Mouse (Mus musculus) lung, adult 2 months (tissue): ENCODE measurements around the gene Rpl9-ps1. TPM values are rescaled to one million over a fixed set of nuclear protein-coding genes. Genes with fewer than 3 reads are reported as not detected.

Source experiments
- DNase-seq: peaks from one replicate; pipeline ENCODE4 v3.0.0; 2022
- H3K4me1 ChIP-seq: fragments of 200-500 bp; 2 replicates; pipeline ENCODE4 v1.6.1; 2011; ENCODE audit warnings: low read length; ENCODE audit not compliant: control insufficient read depth, insufficient read depth
- H3K4me3 ChIP-seq: fragments of 200-500 bp; replicated peaks from 2 replicates; pipeline ENCODE3; 2011; ENCODE audit warnings: low read depth, mild to moderate bottlenecking, control low read depth, low read length; ENCODE audit errors: extremely low read depth
- CTCF ChIP-seq: fragments of 200-500 bp; IDR thresholded peaks from 2 replicates; pipeline ENCODE4 v1.5.1; 2011; ENCODE audit warnings: mild to moderate bottlenecking, low read length, control low read depth; ENCODE audit not compliant: insufficient read depth
- POLR2A ChIP-seq: fragments of 200-500 bp; IDR thresholded peaks from 2 replicates; pipeline ENCODE4 v1.6.1; 2011; ENCODE audit warnings: low read depth, mild to moderate bottlenecking, control low read depth, low read length, borderline replicate concordance; ENCODE audit errors: extremely low read depth
- WGBS: fragments of 180-500 bp; shearing (Covaris S2); methylation state at CpG from one replicate; pipeline ENCODE4 v1.1.7; 2018; 5-methylcytosine and 5-hydroxymethylcytosine counted together
- polyA plus RNA-seq: library from polyadenylated mRNA; depleted of rRNA; stranded (reverse); fragments of >200 nt; gene quantifications from 2 replicates; pipeline ENCODE4 v1.2.3, GENCODE M21; 2012; rRNA removed

Rpl9-ps1 gene
- not detected in 2 replicates for polyA plus RNA-seq

GRCm38 (mm10) chr11:83645521-83645920 lies at the start of gene Rpl9-ps1:
Rpl9-ps1 (minus strand) TSS chr11:83645621.
- 75% methylated on average over 1 of the region's 1 CpGs for WGBS
- DNase-seq, result no peak
- no peak for TF ChIP-seq POLR2A
- no peak for TF ChIP-seq CTCF
- no peaks in the 10 kb centered on the region for H3K4me1 ChIP-seq
- H3K4me3 ChIP-seq, result no peak within 1 kb of the TSS

GRCm38 (mm10) chr11:83692008-83692407 lies 46.6 kb upstream of the Rpl9-ps1 start:
- Histone ChIP-seq H3K4me3 (no peak overlapping the region), H3K4me1 (no peaks in the 10 kb centered on the region)
- TF ChIP-seq POLR2A, result no peak
- no peak for TF ChIP-seq CTCF
- 56% methylated on average over 1 of the region's 1 CpGs for WGBS
- DNase-seq, result no peak

GRCm38 (mm10) chr11:83689918-83690317 lies 44.5 kb upstream of the Rpl9-ps1 start:
- Histone ChIP-seq H3K4me3 (no peak overlapping the region), H3K4me1 (no peaks in the 10 kb centered on the region)
- TF ChIP-seq CTCF, result no peak
- DNase-seq, result no peak
- 81% methylated on average over 1 of the region's 1 CpGs for WGBS

GRCm38 (mm10) chr11:83675665-83676064 lies 30.2 kb upstream of the Rpl9-ps1 start:
- WGBS, result 82% methylated on average over 1 of the region's 1 CpGs
- TF ChIP-seq CTCF, result no peak
- no peak for TF ChIP-seq POLR2A
- no peak for DNase-seq
- no peaks in the 10 kb centered on the region for H3K4me1 ChIP-seq
- no peak overlapping the region for H3K4me3 ChIP-seq

GRCm38 (mm10) chr11:83671743-83672142 lies 26.3 kb upstream of the Rpl9-ps1 start:
- Histone ChIP-seq H3K4me1 (no peaks in the 10 kb centered on the region), H3K4me3 (no peak overlapping the region)
- no peak for DNase-seq
- TF ChIP-seq CTCF (no peak), POLR2A (no peak)

- no peak for TF ChIP-seq CTCF
- TF ChIP-seq POLR2A, result no peak
- WGBS, result 41% methylated on average over 5 of the region's 5 CpGs
- H3K4me3 ChIP-seq, result no peak overlapping the region
- DNase-seq, result no peak
- H3K4me1 ChIP-seq, result no peaks in the 10 kb centered on the region
These were observed 18.1 kb upstream of the Rpl9-ps1 start for GRCm38 (mm10) chr11:83663532-83663931.

- H3K4me1 ChIP-seq, result no peaks in the 10 kb centered on the region
- no peak within 1 kb of the TSS for H3K4me3 ChIP-seq
- no peak for TF ChIP-seq CTCF
- no peak for TF ChIP-seq POLR2A
- DNase-seq, result no peak
- WGBS, result 51% methylated on average over 6 of the region's 6 CpGs
These were observed 16.8 kb upstream of the Rpl9-ps1 start, which contains the start of gene Ccl4 for GRCm38 (mm10) chr11:83662204-83662603. Ccl4 (plus strand) TSS chr11:83662584.

- Histone ChIP-seq H3K4me1 (no peaks in the 10 kb centered on the region), H3K4me3 (no peak overlapping the region)
- no peak for DNase-seq
- TF ChIP-seq CTCF (no peak), POLR2A (no peak)
- WGBS, result 64% methylated on average over 6 of the region's 6 CpGs
These were observed 13.4 kb upstream of the Rpl9-ps1 start for GRCm38 (mm10) chr11:83658797-83659196.

- Histone ChIP-seq H3K4me3 (no peak overlapping the region), H3K4me1 (no peaks in the 10 kb centered on the region)
- 61% methylated on average over 3 of the region's 3 CpGs for WGBS
- TF ChIP-seq CTCF (no peak), POLR2A (no peak)
- DNase-seq, result no peak
These were observed 12.1 kb upstream of the Rpl9-ps1 start for GRCm38 (mm10) chr11:83657508-83657907.

GRCm38 (mm10) chr11:83654606-83655005 lies 9.2 kb upstream of the Rpl9-ps1 start:
- TF ChIP-seq POLR2A (no peak), CTCF (no peak)
- no peak for DNase-seq
- Histone ChIP-seq H3K4me3 (no peak overlapping the region), H3K4me1 (no peaks in the 10 kb centered on the region)
- WGBS, result 80% methylated on average over 8 of the region's 8 CpGs

- H3K4me1 ChIP-seq, result no peaks in the 10 kb centered on the region
- 56% methylated on average over 8 of the region's 8 CpGs for WGBS
- DNase-seq, result no peak
- no peak within 1 kb of the TSS for H3K4me3 ChIP-seq
- TF ChIP-seq POLR2A, result no peak
- no peak for TF ChIP-seq CTCF
These were observed 4.0 kb upstream of the Rpl9-ps1 start, which contains the start of gene Ccl3 for GRCm38 (mm10) chr11:83649305-83649841. Ccl3 (minus strand) TSS chr11:83649355.
